Mouse (Mus musculus): ENCODE data around the gene Zfp951. TPM values are rescaled to one million over a fixed set of nuclear protein-coding genes. Genes with fewer than 3 reads are reported as not detected.

The Zfp951 gene
- polyA plus RNA-seq (2015; fragmentation: Nextera tagmentation; extraction: Ambion mirVana) = 3.8 and 5.0 TPM in 2 replicates

GRCm38 (mm10) chr5:104859962-104860525 lies at the start of gene Zfp951:
Gene Zfp951, minus strand, starts transcription at chr5:104860070.

Other genes with a start within 250 kb of the Zfp951 start
- gene Abcg3, start 122.6 kb upstream of the Zfp951 start, polyA plus RNA-seq (2015; fragmentation: Nextera tagmentation; extraction: Ambion mirVana) = 0.29 and 0.30 TPM in 2 replicates

Measured in neural tube, postnatal 0 days (tissue).